Mouse (Mus musculus) lung, postnatal 0 days (tissue): ENCODE results near the gene Kifc3. TPM values are rescaled to one million over a fixed set of nuclear protein-coding genes. Genes with fewer than 3 reads are reported as not detected.
A peak's percentile ranks its signal among the peaks of the same experiment; 100 is the strongest.

ENCODE experiments used
- ATAC-seq: fragments of 200-750 bp; cut with Nextera tagmentation; 2 replicates; pipeline ENCODE4 v1.8.0; 2017; ENCODE audit warnings: moderate library complexity
- DNase-seq: peaks from one replicate; pipeline ENCODE4 v3.0.0-alpha.2; 2016; ENCODE audit warnings: low spot score
- H3K27ac ChIP-seq: fragments of 300-500 bp; sonication (generic); 2 replicates; pipeline ENCODE4 v1.5.1; 2014; ENCODE audit warnings: antibody characterized with exemption, mild to moderate bottlenecking, low read length, mixed read lengths
- H3K27me3 ChIP-seq: fragments of 300-500 bp; sonication (generic); replicated peaks from 2 replicates; pipeline ENCODE4 v1.6.1; 2014; ENCODE audit warnings: low read length, mixed read lengths; ENCODE audit not compliant: insufficient read depth
- H3K36me3 ChIP-seq: fragments of 300-500 bp; sonication (generic); 2 replicates; pipeline ENCODE4 v1.6.1; 2014; ENCODE audit warnings: low read length, mixed read lengths; ENCODE audit not compliant: insufficient read depth
- H3K4me1 ChIP-seq: fragments of 300-500 bp; sonication (generic); 2 replicates; pipeline ENCODE4 v1.6.1; 2014; ENCODE audit warnings: antibody characterized with exemption, low read depth, low read length, mixed read lengths; ENCODE audit not compliant: insufficient read depth
- H3K4me2 ChIP-seq: fragments of 300-500 bp; sonication (generic); replicated peaks from 2 replicates; pipeline ENCODE4 v1.6.1; 2014; ENCODE audit warnings: low read depth, mild to moderate bottlenecking, low read length, moderate library complexity, mixed read lengths
- H3K4me3 ChIP-seq: fragments of 300-500 bp; sonication (generic); 2 replicates; pipeline ENCODE4 v1.5.1; 2014; ENCODE audit warnings: low read depth, low read length
- H3K9ac ChIP-seq: fragments of 300-500 bp; sonication (generic); replicated peaks from 2 replicates; pipeline ENCODE4 v1.6.1; 2014; ENCODE audit warnings: low read depth, mild to moderate bottlenecking
- H3K9me3 ChIP-seq: fragments of 300-500 bp; sonication (generic); 2 replicates; pipeline ENCODE4 v1.6.1; 2016; ENCODE audit warnings: low read length, mixed read lengths
- CTCF ChIP-seq: IDR thresholded peaks from 2 replicates; pipeline ENCODE4 v1.5.1; 2016; ENCODE audit warnings: antibody characterized with exemption, mild to moderate bottlenecking
- EP300 ChIP-seq: IDR thresholded peaks from 2 replicates; pipeline ENCODE4 v1.6.1; 2016; ENCODE audit warnings: antibody characterized with exemption, mild to moderate bottlenecking, control low read depth
- WGBS: fragments of 180-500 bp; shearing (Covaris S2); extraction: QIAGEN DNeasy Blood & Tissue Kit; methylation state at CpG from one replicate; pipeline ENCODE4 v1.1.7; 2014; 5-methylcytosine and 5-hydroxymethylcytosine counted together
- polyA plus RNA-seq: library from polyadenylated mRNA; unstranded; fragments of >200 nt; fragmentation: Nextera tagmentation; extraction: Ambion mirVana; gene quantifications from 2 replicates; pipeline ENCODE4 v1.2.1, GENCODE M21; 2015

The Kifc3 gene
- polyA plus RNA-seq, 1 experiment from 2014 or later = 23.7 TPM

GRCm38 (mm10) chr8:95112594-95112993 lies 90.0 kb downstream of the Kifc3 start:
- ATAC-seq (no peak), DNase-seq (no peak)
- TF ChIP-seq CTCF = no peak
- H3K4me2 ChIP-seq = no peak overlapping the region
- no peak overlapping the region for H3K9ac ChIP-seq
- 0 out of 2 replicates have a peak, but pooled peaks cover 6% of the 10 kb centered on the region for H3K36me3 ChIP-seq
- 91% methylated on average over 3 of the region's 3 CpGs for WGBS
- H3K4me1 ChIP-seq = no peaks in the 10 kb centered on the region
- no peak overlapping the region for H3K27ac ChIP-seq
- H3K9me3 ChIP-seq = no peaks in the 10 kb centered on the region
- H3K27me3 ChIP-seq = no peaks in the 10 kb centered on the region
- no peak overlapping the region for H3K4me3 ChIP-seq

DNA sequence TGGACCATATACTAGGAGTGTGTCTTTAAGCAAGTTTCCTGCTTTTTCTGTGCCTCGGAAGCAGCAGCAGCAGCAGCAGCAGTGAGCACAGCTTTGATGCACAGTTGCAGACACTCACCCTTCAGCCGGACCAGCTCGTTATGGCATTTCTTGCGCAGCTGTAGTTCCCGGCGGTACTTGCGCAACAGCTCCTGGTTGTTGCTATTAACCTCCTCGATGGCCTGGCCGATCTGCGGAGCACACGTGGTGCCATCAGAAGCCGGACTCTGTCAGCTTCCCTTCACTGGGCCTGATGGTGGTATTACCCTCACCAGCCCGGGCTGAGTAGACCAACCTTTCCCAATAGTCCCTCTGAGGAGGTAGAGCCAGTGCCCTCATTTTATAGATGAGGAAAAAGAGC lies 95.3 kb downstream of the Kifc3 start:
- TF ChIP-seq CTCF (no peak), EP300 (no peak)
- Histone ChIP-seq H3K4me2 (no peak overlapping the region), H3K27ac (no peak overlapping the region), H3K4me3 (no peak overlapping the region), H3K27me3 (no peaks in the 10 kb centered on the region), H3K4me1 (no peaks in the 10 kb centered on the region), H3K9ac (no peak overlapping the region), H3K36me3 (peaks cover 29% of the 10 kb centered on the region; the same call in 1 of the 2 replicates), H3K9me3 (no peaks in the 10 kb centered on the region)
- no peak for ATAC-seq
- no peak for DNase-seq
- WGBS = 72% methylated on average over 13 of the region's 13 CpGs

- no peaks in the 10 kb centered on the region for H3K4me1 ChIP-seq
- 71% methylated on average over 4 of the region's 4 CpGs for WGBS
- no peak overlapping the region for H3K9ac ChIP-seq
- DNase-seq (no peak), ATAC-seq (no peak)
- H3K9me3 ChIP-seq = no peaks in the 10 kb centered on the region
- TF ChIP-seq CTCF = peak; percentile 43
- TF ChIP-seq EP300 = no peak
- no peaks in the 10 kb centered on the region for H3K27me3 ChIP-seq
- H3K4me2 ChIP-seq = no peak overlapping the region
- no peak overlapping the region for H3K27ac ChIP-seq
- H3K36me3 ChIP-seq = peaks cover 41% of the 10 kb centered on the region
- no peak overlapping the region for H3K4me3 ChIP-seq
Observed at GRCm38 (mm10) chr8:95101972-95102371, 100.6 kb downstream of the Kifc3 start.

GRCm38 (mm10) chr8:95099009-95099408 lies 103.6 kb downstream of the Kifc3 start:
- H3K4me1 ChIP-seq = no peaks in the 10 kb centered on the region
- no peaks in the 10 kb centered on the region for H3K27me3 ChIP-seq
- no peak overlapping the region for H3K4me3 ChIP-seq
- peak; percentile 99 for TF ChIP-seq CTCF
- TF ChIP-seq EP300 = no peak
- 25% methylated on average over 5 of the region's 5 CpGs for WGBS
- H3K36me3 ChIP-seq = peaks cover 27% of the 10 kb centered on the region
- no peak overlapping the region for H3K4me2 ChIP-seq
- H3K27ac ChIP-seq = no peak overlapping the region
- peak; percentile 61 for DNase-seq
- no peak overlapping the region for H3K9ac ChIP-seq
- H3K9me3 ChIP-seq = no peaks in the 10 kb centered on the region
- peak; percentile 64 for ATAC-seq

- Histone ChIP-seq H3K4me1 (no peaks in the 10 kb centered on the region), H3K36me3 (peaks cover 4% of the 10 kb centered on the region), H3K4me2 (no peak overlapping the region), H3K4me3 (no peak overlapping the region), H3K27ac (no peak overlapping the region), H3K9me3 (no peaks in the 10 kb centered on the region), H3K9ac (no peak overlapping the region), H3K27me3 (no peaks in the 10 kb centered on the region)
- TF ChIP-seq EP300 = no peak
- no peak for TF ChIP-seq CTCF
- no peak for DNase-seq
- WGBS = 66% methylated on average over 4 of the region's 4 CpGs
- ATAC-seq = no peak
Observed at GRCm38 (mm10) chr8:95093574-95093973, 109.0 kb downstream of the Kifc3 start.

- peaks cover 4% of the 10 kb centered on the region for H3K36me3 ChIP-seq
- 77% methylated on average over 7 of the region's 7 CpGs for WGBS
- DNase-seq (no peak), ATAC-seq (no peak)
- H3K27ac ChIP-seq = no peak overlapping the region
- H3K9ac ChIP-seq = no peak overlapping the region
- TF ChIP-seq EP300 = no peak
- no peak for TF ChIP-seq CTCF
- no peaks in the 10 kb centered on the region for H3K9me3 ChIP-seq
- no peaks in the 10 kb centered on the region; the same call in 1 of the 2 replicates for H3K4me1 ChIP-seq
- no peak overlapping the region for H3K4me2 ChIP-seq
- H3K4me3 ChIP-seq = no peak overlapping the region
- no peaks in the 10 kb centered on the region for H3K27me3 ChIP-seq
Observed at GRCm38 (mm10) chr8:95085432-95086141, 117.0 kb downstream of the Kifc3 start.
